Mouse (Mus musculus): ENCODE data around the gene Slc37a1.
A peak's percentile ranks its signal among the peaks of the same experiment; 100 is the strongest.

The Slc37a1 gene

GRCm38 (mm10) chr17:31317521-31318272, 31.1 kb downstream of the Slc37a1 start:
- peak; percentile 11 for DNase-seq (ENCODE audit: low spot score)

GRCm38 (mm10) chr17:31318906-31319767, 32.5 kb downstream of the Slc37a1 start:
- no peak for DNase-seq (ENCODE audit: low spot score)

DNA sequence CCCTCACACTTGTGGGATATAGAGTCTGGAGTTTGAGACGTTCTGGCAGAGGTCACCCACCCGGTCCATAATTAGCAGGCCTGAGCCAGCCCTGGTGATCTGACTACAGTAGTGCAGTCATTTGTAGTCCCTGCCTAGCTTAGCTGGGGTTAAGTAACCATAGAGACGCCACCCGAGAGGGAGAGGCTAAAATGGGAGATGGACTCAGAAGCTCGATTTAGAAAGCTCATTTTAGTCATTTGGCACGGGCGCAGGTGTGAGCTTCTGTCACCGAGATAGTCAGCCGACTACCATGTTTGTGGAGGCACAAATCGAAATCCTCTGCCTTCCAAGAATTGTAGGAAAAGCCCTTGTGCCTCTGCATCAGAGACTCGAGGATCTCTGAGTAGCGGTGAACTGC, 34.8 kb downstream of the Slc37a1 start:
- no peak for DNase-seq (ENCODE audit: low spot score)

- DNase-seq (ENCODE audit: low spot score) = no peak
Measured at GRCm38 (mm10) chr17:31322446-31322845, 35.9 kb downstream of the Slc37a1 start.

- DNase-seq (ENCODE audit: low spot score) = no peak
Measured at GRCm38 (mm10) chr17:31323379-31323778, 36.8 kb downstream of the Slc37a1 start.

DNA sequence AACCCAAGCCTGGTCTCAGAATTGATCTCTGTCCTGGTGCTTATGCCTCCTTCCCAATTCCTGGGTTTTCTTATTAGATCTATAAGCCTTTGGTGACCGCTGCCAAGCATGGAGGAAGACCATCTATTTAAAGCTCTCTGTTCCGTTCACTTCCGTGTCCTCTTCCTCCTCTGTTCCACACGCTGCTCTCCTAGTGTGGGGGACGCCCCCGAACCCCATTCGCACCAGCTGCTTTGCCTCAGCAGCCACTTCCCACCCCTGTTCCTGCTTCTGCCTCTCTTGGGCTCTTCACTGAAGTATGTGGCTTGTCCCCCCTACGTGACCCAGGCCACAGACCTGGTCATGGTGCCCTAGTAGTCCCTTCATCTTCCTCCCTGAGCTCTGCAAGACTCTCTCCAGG, 37.6 kb downstream of the Slc37a1 start:
- DNase-seq (ENCODE audit: low spot score) = no peak

- DNase-seq (ENCODE audit: low spot score) = peak; percentile 74
Measured at GRCm38 (mm10) chr17:31325451-31326219, 39.0 kb downstream of the Slc37a1 start.

- no peak for DNase-seq (ENCODE audit: low spot score)
Measured at GRCm38 (mm10) chr17:31326220-31326852, 39.7 kb downstream of the Slc37a1 start.

- DNase-seq (ENCODE audit: low spot score) = no peak
Measured at GRCm38 (mm10) chr17:31328466-31328865, 41.9 kb downstream of the Slc37a1 start.

DNA sequence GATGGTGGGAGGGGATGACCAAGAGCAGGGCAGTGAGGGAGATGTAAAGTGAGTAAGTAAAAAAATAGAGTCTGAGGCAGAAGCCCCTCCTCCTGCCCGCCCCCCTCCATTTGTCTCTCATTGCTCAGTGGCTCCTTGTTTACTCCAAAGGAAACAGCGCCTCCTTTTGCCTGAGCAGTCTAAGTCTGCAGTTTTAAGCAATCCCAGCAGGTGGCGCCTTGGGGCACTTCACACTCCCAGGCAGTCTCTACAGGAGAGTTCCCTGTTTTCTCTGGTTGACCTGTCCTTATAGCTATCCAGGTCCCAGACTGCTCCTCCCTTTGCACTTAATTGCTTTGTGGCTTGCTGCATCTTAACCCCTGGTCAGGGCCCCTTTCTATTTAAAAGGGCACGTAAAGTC, 44.0 kb downstream of the Slc37a1 start:
- DNase-seq (ENCODE audit: low spot score) = peak; percentile 74

DNA sequence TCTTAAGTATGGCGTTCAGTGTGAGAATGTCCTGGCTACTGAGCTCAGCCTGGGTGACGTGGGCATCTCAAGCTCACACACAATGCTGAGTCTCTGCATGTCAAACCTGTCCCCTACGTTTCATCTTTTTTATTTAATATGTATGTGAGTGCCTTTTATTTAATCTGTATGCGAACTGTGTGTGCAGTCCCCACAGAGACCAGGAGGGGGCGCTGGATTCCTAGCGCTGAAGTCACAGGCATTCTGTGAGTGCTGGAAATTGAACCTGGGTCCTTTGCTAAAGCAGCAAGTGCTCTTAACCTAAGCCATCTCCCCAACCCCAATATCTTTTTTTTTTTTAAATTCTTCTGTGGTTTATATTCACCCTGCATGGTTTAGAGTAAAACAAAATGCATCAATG, 44.7 kb downstream of the Slc37a1 start:
- DNase-seq (ENCODE audit: low spot score) = no peak

DNA sequence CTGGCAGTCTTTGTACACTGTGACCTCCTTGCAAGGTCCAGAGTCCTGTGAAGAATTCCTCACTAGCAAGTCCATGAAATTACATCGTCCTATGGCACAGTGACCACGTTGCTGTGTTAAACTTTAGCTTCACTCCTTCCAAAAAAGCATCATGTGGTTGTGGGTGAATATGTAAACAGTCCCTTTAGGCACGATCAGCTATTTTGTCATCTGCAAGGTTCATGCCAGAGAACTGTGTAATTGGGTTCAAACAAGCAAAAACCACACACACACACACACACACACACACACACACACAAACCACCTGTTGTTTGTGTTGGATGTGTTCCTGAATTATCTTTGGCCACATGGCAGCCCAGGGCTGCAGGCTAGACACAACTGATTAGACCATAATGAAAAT, 45.3 kb downstream of the Slc37a1 start:
- no peak for DNase-seq (ENCODE audit: low spot score)

- DNase-seq (ENCODE audit: low spot score) = no peak
Measured at GRCm38 (mm10) chr17:31332333-31332732, 45.7 kb downstream of the Slc37a1 start.

GRCm38 (mm10) chr17:31334509-31335260, 48.1 kb downstream of the Slc37a1 start:
- DNase-seq (ENCODE audit: low spot score) = no peak

- no peak for DNase-seq (ENCODE audit: low spot score)
Measured at GRCm38 (mm10) chr17:31335344-31336080, 48.9 kb downstream of the Slc37a1 start.

DNA sequence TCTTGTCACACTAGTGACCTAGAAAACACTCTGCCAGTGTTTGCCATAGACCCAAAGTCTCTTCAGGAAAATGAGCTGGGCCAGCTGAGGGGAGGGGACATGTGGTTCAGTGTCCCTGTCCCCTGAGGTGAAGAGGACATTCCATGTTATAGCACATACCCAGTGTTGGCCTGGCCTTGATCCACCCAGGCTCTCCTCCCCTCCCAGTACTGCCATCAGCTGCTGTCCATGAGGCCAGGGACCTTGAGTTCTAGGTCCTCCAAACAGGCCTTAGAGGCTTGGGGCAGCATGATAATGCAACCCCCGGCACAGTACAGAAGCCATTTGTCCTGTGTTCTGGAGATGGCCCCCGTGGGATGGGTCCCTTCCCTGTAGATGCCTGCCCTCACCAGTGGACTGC, 53.2 kb downstream of the Slc37a1 start:
- no peak for DNase-seq (ENCODE audit: low spot score)

DNA sequence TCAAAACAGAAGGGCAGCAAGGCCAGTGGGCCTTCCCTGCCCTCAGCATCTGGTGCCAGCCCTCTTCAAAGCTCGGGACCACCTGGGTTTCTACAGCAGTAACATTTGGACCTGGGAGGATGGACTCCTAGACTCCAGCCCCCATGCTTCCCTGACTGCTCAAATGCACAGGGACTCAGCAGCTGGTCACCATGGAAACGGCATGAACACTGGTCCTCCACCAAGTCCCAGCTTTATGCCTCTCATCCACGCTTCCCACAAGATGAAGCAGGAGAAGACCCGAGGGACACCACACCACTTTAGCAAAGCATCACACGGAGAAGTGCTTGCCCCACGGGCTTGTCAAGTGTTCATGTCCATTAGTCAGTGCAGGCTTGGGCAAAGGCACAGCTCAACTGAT, 55.6 kb downstream of the Slc37a1 start:
- DNase-seq (ENCODE audit: low spot score) = no peak

DNA sequence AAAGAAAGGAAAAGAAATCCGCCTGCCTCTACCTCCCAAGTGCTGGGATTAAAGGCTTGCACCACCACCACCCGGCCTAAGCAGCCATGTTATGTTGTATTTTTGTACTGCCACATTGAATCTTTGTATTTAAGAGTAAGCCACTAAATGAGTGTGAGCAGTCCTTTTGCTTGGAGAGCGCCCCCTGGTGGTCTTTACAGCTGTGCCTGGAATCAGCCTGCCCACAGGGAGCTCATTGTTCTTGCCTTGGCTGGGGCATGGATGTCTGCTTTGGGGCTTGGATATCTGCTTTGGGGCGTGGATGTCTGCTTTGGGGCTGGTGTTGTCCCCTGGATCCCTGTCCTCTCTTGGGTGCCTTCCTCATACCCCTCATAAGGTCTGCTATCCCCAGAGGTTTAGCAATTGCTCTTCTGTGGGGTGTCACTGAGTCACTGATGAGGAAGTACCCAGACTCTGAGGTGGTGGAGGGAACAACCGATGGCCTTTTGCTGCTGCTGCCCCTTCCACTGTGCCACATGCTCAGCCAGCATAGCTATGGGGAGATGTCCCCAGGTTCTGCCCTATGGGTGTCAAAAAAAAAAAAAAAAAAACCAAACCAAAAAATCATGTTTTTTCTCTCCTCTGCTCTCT, 57.7 kb downstream of the Slc37a1 start:
- DNase-seq (ENCODE audit: low spot score) = peak; percentile 80

- DNase-seq (ENCODE audit: low spot score) = no peak
Measured at GRCm38 (mm10) chr17:31344816-31345215, 58.2 kb downstream of the Slc37a1 start.

DNA sequence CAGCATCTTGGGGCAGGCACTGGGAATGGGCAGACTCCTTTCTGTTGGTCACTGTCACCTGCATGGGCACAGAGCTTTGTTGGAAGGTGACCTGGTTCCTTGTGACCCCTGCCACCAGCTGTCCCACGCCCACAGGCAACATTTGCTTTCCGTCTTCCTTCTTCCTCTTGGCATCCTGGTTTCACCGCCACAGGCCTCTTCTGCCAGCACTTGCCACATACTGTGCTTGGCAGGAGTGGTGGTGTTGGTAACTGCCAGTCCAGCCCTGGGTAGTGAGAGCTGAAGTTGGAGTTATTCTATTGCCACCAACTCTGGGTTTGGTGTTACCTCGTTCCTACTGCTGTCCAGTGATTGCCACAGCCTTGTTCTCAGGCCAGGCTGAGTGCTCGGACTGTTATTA, 61.5 kb downstream of the Slc37a1 start:
- no peak for DNase-seq (ENCODE audit: low spot score)
